Mouse (Mus musculus): ENCODE data around the gene Cdc42ep2. TPM values are rescaled to one million over a fixed set of nuclear protein-coding genes. Genes with fewer than 3 reads are reported as not detected.

Gene Cdc42ep2
- polyA plus RNA-seq, 2 experiments from 2014 or later, result 0.25 TPM; not detected in 1

- no peak for ATAC-seq
Measured at GRCm38 (mm10) chr19:5872931-5873556, 51.6 kb downstream of the Cdc42ep2 start.

DNA sequence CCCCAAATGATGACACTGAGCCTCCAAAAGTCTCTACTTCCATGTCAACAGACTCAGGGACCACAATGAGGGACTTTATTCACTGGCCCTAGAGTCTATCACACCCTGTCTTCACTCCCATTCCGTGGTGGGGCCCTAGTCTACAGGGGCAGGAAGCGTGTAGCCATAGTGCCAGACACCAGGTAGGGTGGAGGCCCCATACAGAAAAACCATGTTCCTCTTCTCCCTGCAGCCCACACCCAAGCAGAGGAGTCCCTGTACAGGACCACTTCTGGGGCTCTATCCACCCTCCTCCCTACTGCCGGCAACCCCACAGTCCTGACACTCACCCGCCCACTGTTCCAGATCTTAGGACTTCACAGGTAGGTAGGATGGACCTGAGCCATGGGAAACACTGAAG, 52.1 kb downstream of the Cdc42ep2 start:
- ATAC-seq, result no peak

DNA sequence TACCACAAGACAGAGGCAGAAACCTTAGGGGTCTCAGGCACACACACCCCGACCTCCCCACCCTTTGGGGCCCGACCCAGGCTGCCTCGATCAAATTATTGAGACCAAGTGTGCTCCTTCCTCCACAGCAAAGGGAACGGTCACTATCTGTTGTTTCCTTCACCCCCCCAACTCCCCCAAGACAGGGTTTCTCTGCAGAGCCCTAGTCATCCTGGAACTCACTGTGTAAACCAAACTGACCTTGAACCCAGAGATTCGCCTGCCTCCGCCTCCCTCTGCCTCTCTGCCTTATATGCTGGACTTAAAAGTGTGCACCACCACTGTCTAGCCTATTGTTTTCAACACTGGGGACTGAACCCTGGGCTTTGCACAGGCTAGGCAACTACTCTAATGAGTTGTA, 52.9 kb downstream of the Cdc42ep2 start:
- no peak for ATAC-seq

DNA sequence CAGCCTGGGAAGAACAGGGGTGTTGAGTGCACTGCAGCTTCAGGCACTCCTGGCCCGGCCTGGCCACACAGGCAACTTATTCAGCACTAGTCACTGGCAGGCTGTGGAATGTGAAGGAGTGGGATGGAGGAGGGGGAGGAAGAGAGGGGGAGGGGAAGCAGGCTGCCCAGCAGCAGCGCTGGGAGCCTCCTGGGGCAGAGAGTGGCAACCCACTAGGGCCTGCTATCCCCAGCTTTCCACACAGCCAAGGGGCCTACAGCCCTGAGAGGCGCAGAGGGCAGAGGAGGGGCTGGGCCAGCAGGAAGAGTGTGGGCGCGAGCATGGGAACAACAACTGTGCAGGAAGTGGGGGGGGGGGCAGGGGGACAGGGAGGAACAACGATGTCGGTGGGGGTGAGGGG, 53.3 kb downstream of the Cdc42ep2 start:
- ATAC-seq, result peak; percentile 17

DNA sequence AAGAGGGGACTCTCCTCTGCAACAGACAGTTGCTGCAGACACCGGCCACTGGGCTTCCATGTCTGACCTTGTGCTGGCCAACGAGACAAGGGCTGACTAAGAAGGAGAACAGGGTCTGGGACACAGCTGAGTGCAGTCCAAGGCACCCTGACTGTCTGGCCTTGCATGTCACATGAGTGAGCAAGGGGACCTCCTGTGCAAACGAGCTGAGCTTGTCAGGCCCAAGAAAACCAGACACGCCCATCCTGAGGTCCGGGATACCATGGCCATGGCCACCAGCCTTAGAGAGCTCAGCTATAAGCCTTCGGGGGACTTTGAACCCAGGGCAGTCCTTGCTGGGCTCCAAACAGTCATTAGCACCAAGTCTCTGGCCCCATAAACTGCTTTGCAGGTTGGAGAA, 56.5 kb downstream of the Cdc42ep2 start:
- no peak for ATAC-seq

Other genes starting within 250 kb of the Cdc42ep2 start
- gene Map3k11, start 236.1 kb downstream of the Cdc42ep2 start, polyA plus RNA-seq (2017; shearing (Covaris generic)), result 1 to 10 TPM; 7.8 to 9.2 TPM
- 10 to 100 TPM; 20.6 to 21.7 TPM for gene Pcnx3, start 235.9 kb downstream of the Cdc42ep2 start, polyA plus RNA-seq (2017; shearing (Covaris generic))
- 1 to 10 TPM; 1.5 to 2.8 TPM for gene Kcnk7, start 220.4 kb downstream of the Cdc42ep2 start, polyA plus RNA-seq (2017; shearing (Covaris generic))
- gene Ehbp1l1, start 198.5 kb downstream of the Cdc42ep2 start, polyA plus RNA-seq (2017; shearing (Covaris generic)), result 10 to 100 TPM; 16.5 to 26.4 TPM
- 10 to 100 TPM; 20.1 to 44.7 TPM for gene Fam89b, start 195.2 kb downstream of the Cdc42ep2 start, polyA plus RNA-seq (2017; shearing (Covaris generic))
- gene Ltbp3, start 183.9 kb downstream of the Cdc42ep2 start, polyA plus RNA-seq (2017; shearing (Covaris generic)), result not detected
- gene Scyl1, start 153.4 kb downstream of the Cdc42ep2 start, polyA plus RNA-seq (2017; shearing (Covaris generic)), result 10 to 100 TPM in 1 of 2 experiments, 1 to 10 TPM in 1; 8.4 to 16.8 TPM
- gene Frmd8, start 49.5 kb downstream of the Cdc42ep2 start, polyA plus RNA-seq (2017; shearing (Covaris generic)), result 10 to 100 TPM; 70.6 to 78.6 TPM
- gene Slc25a45, start 47.0 kb downstream of the Cdc42ep2 start, polyA plus RNA-seq (2017; shearing (Covaris generic)), result 10 to 100 TPM; 43.3 to 60.2 TPM
- gene Tigd3, start 30.7 kb downstream of the Cdc42ep2 start, polyA plus RNA-seq (2017; shearing (Covaris generic)), result under 1 TPM; 0.29 to 0.58 TPM
- 100 to 1,000 TPM; 123 to 178 TPM for gene Dpf2, start 11.8 kb downstream of the Cdc42ep2 start, polyA plus RNA-seq (2017; shearing (Covaris generic))
- gene Pola2, start 39.4 kb upstream of the Cdc42ep2 start, polyA plus RNA-seq (2017; shearing (Covaris generic)), result 10 to 100 TPM; 16.5 to 17.5 TPM
- not detected for gene Slc22a20, start 61.3 kb upstream of the Cdc42ep2 start, polyA plus RNA-seq (2017; shearing (Covaris generic))
- gene Capn1, start 91.1 kb upstream of the Cdc42ep2 start, polyA plus RNA-seq (2017; shearing (Covaris generic)), result 10 to 100 TPM; 48.8 to 56.7 TPM
- 10 to 100 TPM; 12.2 to 15.7 TPM for gene Syvn1, start 121.8 kb upstream of the Cdc42ep2 start, polyA plus RNA-seq (2017; shearing (Covaris generic))
- 10 to 100 TPM; 31.3 to 38.5 TPM for gene Mrpl49, start 133.0 kb upstream of the Cdc42ep2 start, polyA plus RNA-seq (2017; shearing (Covaris generic))
- 1,000 to 10,000 TPM; 2,454 to 3,437 TPM for gene Fau, start 133.0 kb upstream of the Cdc42ep2 start, polyA plus RNA-seq (2017; shearing (Covaris generic))
- 10 to 100 TPM; 10.3 to 11.0 TPM for gene Znhit2, start 136.4 kb upstream of the Cdc42ep2 start, polyA plus RNA-seq (2017; shearing (Covaris generic))
- 1 to 10 TPM; 5.4 to 9.2 TPM for gene Tm7sf2, start 143.6 kb upstream of the Cdc42ep2 start, polyA plus RNA-seq (2017; shearing (Covaris generic))
- gene Vps51, start 152.4 kb upstream of the Cdc42ep2 start, polyA plus RNA-seq (2017; shearing (Covaris generic)), result 10 to 100 TPM; 34.1 to 34.6 TPM
- not detected for gene Tmem262, start 155.2 kb upstream of the Cdc42ep2 start, polyA plus RNA-seq (2017; shearing (Covaris generic))
- gene Gm28374, start 157.4 kb upstream of the Cdc42ep2 start, polyA plus RNA-seq (2017; shearing (Covaris generic)), result under 1 TPM in 1 of 2 experiments, not detected in 1; 0.69 TPM
- 10 to 100 TPM; 26.9 to 43.8 TPM for gene Zfpl1, start 160.1 kb upstream of the Cdc42ep2 start, polyA plus RNA-seq (2017; shearing (Covaris generic))
- gene Cdca5, start 160.2 kb upstream of the Cdc42ep2 start, polyA plus RNA-seq (2017; shearing (Covaris generic)), result 1 to 10 TPM; 6.7 to 9.3 TPM
- not detected for gene AC131692.1, start 169.6 kb upstream of the Cdc42ep2 start, polyA plus RNA-seq (2017; shearing (Covaris generic))
- not detected for gene Naaladl1, start 181.0 kb upstream of the Cdc42ep2 start, polyA plus RNA-seq (2017; shearing (Covaris generic))
- gene Sac3d1, start 193.8 kb upstream of the Cdc42ep2 start, polyA plus RNA-seq (2017; shearing (Covaris generic)), result 1 to 10 TPM; 2.5 to 2.6 TPM
- 10 to 100 TPM; 17.4 to 25.2 TPM for gene Snx15, start 203.5 kb upstream of the Cdc42ep2 start, polyA plus RNA-seq (2017; shearing (Covaris generic))
- not detected for gene Batf2, start 216.2 kb upstream of the Cdc42ep2 start, polyA plus RNA-seq (2017; shearing (Covaris generic))
- gene Arl2, start 216.7 kb upstream of the Cdc42ep2 start, polyA plus RNA-seq (2017; shearing (Covaris generic)), result 10 to 100 TPM; 16.9 to 20.1 TPM

All from activated CD4-positive, CD25-positive, alpha-beta regulatory T cell, adult 4 months (primary cell).